Mouse (Mus musculus) hindbrain, embryonic 11.5 days (tissue): Measurements from ENCODE around the gene Pitx3. TPM values are rescaled to one million over a fixed set of nuclear protein-coding genes. Genes with fewer than 3 reads are reported as not detected.
A peak's percentile ranks its signal among the peaks of the same experiment; 100 is the strongest.

Experiments
- ATAC-seq: fragments of 200-750 bp; cut with Nextera tagmentation; 2 replicates; pipeline ENCODE4 v1.8.0; 2017; ENCODE audit warnings: mild to moderate bottlenecking, moderate TSS enrichment, moderate library complexity; ENCODE audit not compliant: low FRiP score
- DNase-seq: peaks from one replicate; pipeline ENCODE4 v3.0.0-alpha.2; 2015; ENCODE audit warnings: low spot score
- H3K27ac ChIP-seq: fragments of 300-500 bp; sonication (generic); 2 replicates; pipeline ENCODE4 v1.5.1; 2014; ENCODE audit warnings: mild to moderate bottlenecking, low read depth, low read length
- H3K27me3 ChIP-seq: fragments of 300-500 bp; sonication (generic); 2 replicates; pipeline ENCODE4 v1.6.1; 2014; ENCODE audit warnings: mild to moderate bottlenecking, low read length, moderate library complexity, mixed read lengths; ENCODE audit not compliant: control insufficient read depth, insufficient read depth
- H3K36me3 ChIP-seq: fragments of 300-500 bp; sonication (generic); 2 replicates; pipeline ENCODE4 v1.6.1; 2014; ENCODE audit warnings: mild to moderate bottlenecking, low read length, moderate library complexity, mixed read lengths; ENCODE audit not compliant: control insufficient read depth, insufficient read depth
- H3K4me1 ChIP-seq: fragments of 300-500 bp; sonication (generic); replicated peaks from 2 replicates; pipeline ENCODE4 v1.6.1; 2014; ENCODE audit warnings: low read length, mixed read lengths; ENCODE audit not compliant: control insufficient read depth, insufficient read depth
- H3K4me2 ChIP-seq: fragments of 300-500 bp; sonication (generic); replicated peaks from 2 replicates; pipeline ENCODE4 v1.6.1; 2014; ENCODE audit warnings: mild to moderate bottlenecking, low read depth, low read length
- H3K4me3 ChIP-seq: fragments of 300-500 bp; sonication (generic); 2 replicates; pipeline ENCODE4 v1.5.1; 2014; ENCODE audit warnings: low read depth, low read length
- H3K9ac ChIP-seq: fragments of 300-500 bp; sonication (generic); 2 replicates; pipeline ENCODE4 v1.6.1; 2014; ENCODE audit warnings: low read depth, low read length
- H3K9me3 ChIP-seq: fragments of 300-500 bp; sonication (generic); 2 replicates; pipeline ENCODE4 v1.6.1; 2016; ENCODE audit warnings: low read length; ENCODE audit not compliant: control insufficient read depth
- WGBS: fragments of 180-500 bp; shearing (Covaris S2); extraction: QIAGEN DNeasy Blood & Tissue Kit; methylation state at CpG from one replicate; pipeline ENCODE4 v1.1.7; 2014; 5-methylcytosine and 5-hydroxymethylcytosine counted together
- polyA plus RNA-seq: library from polyadenylated mRNA; unstranded; fragments of >200 nt; fragmentation: Nextera tagmentation; extraction: Ambion mirVana; gene quantifications from 2 replicates; pipeline ENCODE4 v1.2.1, GENCODE M21; 2014

Pitx3 gene
- 0.65 and 0.88 TPM in 2 replicates for polyA plus RNA-seq

DNA sequence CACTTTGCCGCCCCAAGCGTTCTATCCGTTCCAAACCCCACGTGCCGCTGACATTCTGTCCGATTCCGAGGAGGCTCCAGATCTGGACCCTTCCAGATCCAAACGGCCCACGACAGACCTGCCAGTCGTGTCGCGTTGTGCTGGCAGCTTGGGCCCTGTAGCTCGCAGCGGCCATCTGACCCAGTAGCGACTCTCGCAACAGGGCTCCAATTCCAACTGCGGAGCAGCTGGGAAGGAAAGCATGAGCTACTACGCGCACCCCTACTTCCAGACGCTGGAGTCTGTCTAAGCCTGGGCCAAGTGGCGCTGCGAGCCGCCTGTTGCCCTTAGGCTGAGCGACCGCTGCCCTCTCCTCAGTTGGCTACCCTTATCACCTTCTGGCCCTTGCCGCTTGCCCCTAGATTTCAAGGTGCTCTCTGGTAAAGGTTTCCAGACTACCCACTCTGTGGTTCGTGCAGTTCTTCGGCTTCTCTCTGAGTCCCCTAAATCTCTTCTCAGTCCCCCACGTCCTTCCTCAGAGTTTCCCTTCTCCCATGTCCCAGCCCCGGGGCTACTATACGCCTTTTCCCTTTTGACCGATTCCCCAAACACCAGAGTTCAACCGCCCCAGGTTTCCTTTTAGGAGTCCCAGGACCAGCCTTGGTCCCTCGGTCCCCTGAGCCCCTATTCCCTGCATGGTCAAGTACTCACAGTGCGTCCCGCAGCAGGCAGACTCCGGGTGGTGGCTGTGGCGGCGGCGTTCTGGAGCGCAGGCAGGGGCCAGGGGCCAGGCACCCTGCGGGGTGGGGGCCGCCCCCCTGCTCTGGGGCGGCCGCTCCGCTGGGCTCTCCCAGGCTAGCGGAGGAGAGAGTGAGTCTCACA, at the start of gene Pitx3:
TSS of gene Pitx3 (minus strand) at position 816 of the 861 bp plus-strand sequence.
- ATAC-seq (no peak; the same call in 1 of the 2 replicates), DNase-seq (peak; percentile 54)
- H3K4me2 ChIP-seq: peak within 1 kb of the TSS; percentile 88
- peaks cover 51% of the 10 kb centered on the region for H3K27me3 ChIP-seq
- under 1% methylated on average over 47 of the region's 47 CpGs for WGBS
- no peak within 1 kb of the TSS for H3K9ac ChIP-seq
- no peaks in the 10 kb centered on the region for H3K9me3 ChIP-seq
- H3K4me3 ChIP-seq: peak within 1 kb of the TSS; percentile 43
- H3K27ac ChIP-seq: no peak within 1 kb of the TSS
- H3K36me3 ChIP-seq: no peaks in the 10 kb centered on the region
- H3K4me1 ChIP-seq: peaks cover 8% of the 10 kb centered on the region; the same call in 1 of the 2 replicates

DNA sequence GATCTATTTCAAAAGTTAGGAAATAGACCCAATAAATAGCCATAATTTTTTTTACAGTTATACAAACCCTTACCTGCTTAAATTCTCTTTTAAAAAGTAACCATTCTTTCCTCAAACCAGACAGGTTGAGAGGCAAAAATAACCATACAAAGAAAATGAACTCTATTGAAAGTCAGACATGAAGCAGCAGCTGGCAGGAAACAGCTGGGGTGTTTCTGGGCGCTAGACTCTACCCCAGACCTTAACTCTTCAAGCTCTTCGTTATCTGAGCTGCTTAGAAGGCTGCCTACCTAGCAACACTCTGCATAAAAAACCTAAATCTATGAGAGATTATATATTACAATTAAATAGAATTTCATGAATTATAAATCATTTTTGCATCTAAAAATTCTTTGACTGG, 39.1 kb upstream of the Pitx3 start:
- no peaks in the 10 kb centered on the region for H3K4me1 ChIP-seq
- DNase-seq: no peak
- 70% methylated on average over 2 of the region's 2 CpGs for WGBS

DNA sequence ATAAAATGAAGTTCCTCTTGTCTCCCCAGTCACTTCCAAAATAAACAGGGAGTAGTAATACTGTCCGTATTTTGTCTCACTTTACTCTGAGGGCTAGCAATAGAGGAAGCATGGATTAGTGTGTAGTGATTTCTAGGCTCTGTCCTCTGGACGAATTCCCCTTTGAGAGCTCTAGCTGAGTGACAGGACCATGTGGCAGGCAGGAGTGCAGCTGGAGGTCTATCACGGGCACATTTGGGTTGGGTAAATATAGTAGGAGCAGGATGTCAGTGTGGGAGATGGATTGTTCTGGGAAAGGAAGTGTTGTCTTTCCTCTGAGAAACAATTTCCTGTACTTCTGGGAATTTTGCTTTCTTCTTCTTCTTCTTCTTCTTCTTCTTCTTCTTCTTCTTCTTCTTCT, 38.5 kb upstream of the Pitx3 start:
- ATAC-seq (no peak), DNase-seq (no peak)
- no peaks in the 10 kb centered on the region for H3K27me3 ChIP-seq
- no peak overlapping the region for H3K4me3 ChIP-seq
- H3K27ac ChIP-seq: no peak overlapping the region
- H3K9ac ChIP-seq: no peak overlapping the region
- no peaks in the 10 kb centered on the region for H3K9me3 ChIP-seq
- 57% methylated on average over 3 of the region's 3 CpGs for WGBS
- no peaks in the 10 kb centered on the region for H3K36me3 ChIP-seq
- no peak overlapping the region for H3K4me2 ChIP-seq
- no peaks in the 10 kb centered on the region for H3K4me1 ChIP-seq

More for the DNA sequence above, 39.1 kb upstream of the Pitx3 start:
- no peak for ATAC-seq
- no peaks in the 10 kb centered on the region for H3K9me3 ChIP-seq
- no peaks in the 10 kb centered on the region for H3K36me3 ChIP-seq
- no peak overlapping the region for H3K4me2 ChIP-seq
- H3K27me3 ChIP-seq: no peaks in the 10 kb centered on the region
- no peak overlapping the region for H3K9ac ChIP-seq
- H3K27ac ChIP-seq: no peak overlapping the region
- no peak overlapping the region for H3K4me3 ChIP-seq

DNA sequence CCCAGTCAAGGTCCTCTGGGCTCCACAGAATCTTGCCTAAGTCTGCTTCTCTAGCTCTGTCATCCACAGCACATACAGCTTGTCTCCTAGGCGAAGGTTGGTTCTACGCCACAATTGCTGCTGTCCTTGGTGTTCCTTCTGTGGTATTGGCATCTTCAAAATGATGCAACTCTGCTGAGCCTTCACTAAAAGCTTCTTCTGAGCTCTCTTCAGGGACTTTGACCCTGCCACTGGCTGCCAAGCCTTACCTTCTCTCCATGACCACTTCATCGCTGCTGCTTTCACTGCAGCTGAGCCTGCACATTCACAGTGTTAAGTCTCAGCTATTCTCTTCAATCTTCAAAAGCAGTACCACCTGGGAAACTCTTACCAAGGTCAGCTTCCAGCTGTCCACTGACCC, 34.1 kb upstream of the Pitx3 start:
- no peak overlapping the region for H3K9ac ChIP-seq
- no peak for ATAC-seq
- H3K4me3 ChIP-seq: no peak overlapping the region
- no peak overlapping the region for H3K27ac ChIP-seq
- 96% methylated on average over 3 of the region's 3 CpGs for WGBS
- H3K4me1 ChIP-seq: no peaks in the 10 kb centered on the region
- no peak for DNase-seq
- H3K36me3 ChIP-seq: no peaks in the 10 kb centered on the region
- H3K4me2 ChIP-seq: no peak overlapping the region
- H3K27me3 ChIP-seq: no peaks in the 10 kb centered on the region
- H3K9me3 ChIP-seq: no peaks in the 10 kb centered on the region

DNA sequence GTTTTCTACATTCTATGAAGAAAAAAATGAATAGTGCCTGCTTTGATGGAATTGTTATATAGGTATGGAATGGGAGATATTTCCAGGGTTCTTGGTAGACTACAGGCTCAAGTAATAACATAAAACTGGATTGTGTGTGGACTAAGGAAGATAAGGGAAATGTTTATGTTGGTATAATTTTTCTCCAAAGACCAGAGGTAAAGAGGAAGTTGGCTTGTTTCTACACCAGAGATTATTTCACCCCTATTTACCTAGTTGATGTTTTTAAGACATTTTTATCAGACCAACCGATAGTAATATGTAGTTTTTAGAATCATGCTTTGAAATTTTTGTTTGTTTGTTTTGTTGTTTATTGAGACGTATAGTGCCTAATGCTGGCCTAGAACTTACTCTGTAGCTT, 32.1 kb upstream of the Pitx3 start:
- DNase-seq (no peak), ATAC-seq (no peak)
- no peaks in the 10 kb centered on the region for H3K4me1 ChIP-seq
- H3K9ac ChIP-seq: no peak overlapping the region
- no peak overlapping the region for H3K4me2 ChIP-seq
- no peaks in the 10 kb centered on the region for H3K9me3 ChIP-seq
- H3K36me3 ChIP-seq: no peaks in the 10 kb centered on the region
- no peaks in the 10 kb centered on the region for H3K27me3 ChIP-seq
- no peak overlapping the region for H3K27ac ChIP-seq
- H3K4me3 ChIP-seq: no peak overlapping the region
- WGBS: 96% methylated on average over 2 of the region's 2 CpGs

DNA sequence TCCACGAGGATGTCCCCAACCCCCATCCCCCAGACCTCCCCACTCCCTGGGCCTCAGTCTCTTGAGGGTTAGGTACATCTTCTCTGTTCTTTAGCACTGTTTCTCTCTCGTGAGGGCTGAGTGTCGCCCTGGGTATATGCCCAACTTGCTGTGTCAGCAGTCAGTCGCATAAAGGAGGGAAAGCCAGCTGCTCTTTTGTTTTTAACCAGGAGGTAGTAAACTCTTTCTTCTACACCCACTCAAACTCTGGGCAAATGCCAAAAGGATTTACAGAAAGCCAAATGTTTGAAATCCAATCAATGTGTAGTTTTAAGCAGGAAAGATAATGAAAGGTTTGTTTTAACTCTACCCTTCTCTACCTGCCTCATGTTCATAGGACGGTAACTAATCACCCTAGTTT, 28.9 kb upstream of the Pitx3 start:
- WGBS: 59% methylated on average over 5 of the region's 5 CpGs
- ATAC-seq (no peak), DNase-seq (no peak)

DNA sequence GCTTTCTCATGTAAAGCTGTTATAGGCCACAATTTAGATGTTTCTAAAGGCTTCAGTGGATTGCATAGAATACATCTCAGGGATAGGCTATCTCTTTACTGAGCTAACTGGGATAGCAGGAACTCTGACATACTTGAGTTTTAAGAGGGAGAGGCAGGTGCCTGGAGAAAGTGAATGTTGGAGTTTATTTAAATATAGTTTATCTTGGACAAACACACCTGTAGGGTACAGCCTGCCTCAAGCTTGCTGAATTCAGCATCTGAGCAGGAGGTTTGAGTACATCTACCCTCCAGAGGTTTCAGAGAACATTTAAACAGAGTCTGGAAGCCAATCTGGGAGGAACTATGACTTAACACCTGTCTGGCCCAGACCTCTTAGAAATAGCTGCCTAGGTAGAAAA, 27.0 kb upstream of the Pitx3 start:
- Histone ChIP-seq H3K4me1 (no peaks in the 10 kb centered on the region), H3K9ac (no peak overlapping the region), H3K36me3 (no peaks in the 10 kb centered on the region), H3K27me3 (no peaks in the 10 kb centered on the region), H3K4me3 (no peak overlapping the region), H3K9me3 (no peaks in the 10 kb centered on the region), H3K27ac (no peak overlapping the region), H3K4me2 (no peak overlapping the region)
- no peak for DNase-seq
- ATAC-seq: no peak

More for the DNA sequence above, 28.9 kb upstream of the Pitx3 start:
- Histone ChIP-seq H3K27me3 (no peaks in the 10 kb centered on the region), H3K9me3 (no peaks in the 10 kb centered on the region), H3K36me3 (no peaks in the 10 kb centered on the region), H3K4me3 (no peak overlapping the region), H3K27ac (no peak overlapping the region), H3K4me2 (no peak overlapping the region), H3K4me1 (no peaks in the 10 kb centered on the region), H3K9ac (no peak overlapping the region)

DNA sequence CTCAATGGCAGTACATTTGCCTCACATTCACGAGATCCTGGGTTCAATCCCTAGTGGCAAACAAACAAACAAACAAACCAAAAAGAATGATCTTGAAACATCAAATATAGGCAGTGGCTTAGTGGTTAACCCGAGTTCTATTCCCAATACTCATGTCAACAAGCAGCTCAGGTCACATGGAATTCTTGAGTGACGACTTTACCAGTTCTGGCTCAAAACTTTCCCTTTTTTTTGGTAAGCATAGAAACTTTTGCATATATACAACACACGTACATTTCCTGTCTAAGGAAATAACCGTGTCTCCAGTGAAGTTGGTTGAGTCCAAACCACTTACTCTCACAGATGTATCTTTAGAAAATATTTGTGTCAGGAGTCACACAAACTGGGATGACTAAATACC, 24.4 kb upstream of the Pitx3 start:
- Histone ChIP-seq H3K4me1 (no peaks in the 10 kb centered on the region), H3K27ac (no peak overlapping the region), H3K4me3 (no peak overlapping the region), H3K27me3 (no peaks in the 10 kb centered on the region), H3K9me3 (no peaks in the 10 kb centered on the region), H3K36me3 (no peaks in the 10 kb centered on the region), H3K4me2 (no peak overlapping the region), H3K9ac (no peak overlapping the region)
- 87% methylated on average over 5 of the region's 5 CpGs for WGBS
- no peak for DNase-seq
- no peak for ATAC-seq

DNA sequence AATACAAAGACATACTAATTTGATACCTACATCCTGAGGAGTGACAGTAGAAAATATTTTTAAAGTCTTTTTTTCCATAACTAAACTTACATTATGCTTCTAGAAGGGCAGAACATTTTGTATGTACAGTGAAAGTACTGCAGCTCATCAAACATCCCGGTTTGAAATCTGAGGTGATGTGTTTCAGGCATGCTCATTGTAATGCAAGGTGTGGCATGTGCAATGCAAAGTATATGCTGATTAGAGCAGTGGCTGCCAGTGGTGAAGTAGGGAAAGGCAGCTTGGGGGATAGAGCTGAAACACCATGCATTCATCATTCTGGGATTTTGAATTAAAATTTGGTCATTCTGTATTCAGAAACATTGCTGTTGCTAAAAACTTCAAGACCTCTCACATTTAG, 21.8 kb upstream of the Pitx3 start:
- 76% methylated on average over 1 of the region's 1 CpGs for WGBS
- H3K9me3 ChIP-seq: no peaks in the 10 kb centered on the region
- H3K27me3 ChIP-seq: no peaks in the 10 kb centered on the region
- no peak overlapping the region for H3K4me3 ChIP-seq
- H3K36me3 ChIP-seq: 0 out of 2 replicates have a peak, but pooled peaks cover 4% of the 10 kb centered on the region
- ATAC-seq: no peak
- no peak overlapping the region for H3K4me2 ChIP-seq
- no peak overlapping the region for H3K27ac ChIP-seq
- no peak overlapping the region for H3K9ac ChIP-seq
- no peaks in the 10 kb centered on the region for H3K4me1 ChIP-seq
- DNase-seq: no peak
